Mouse (Mus musculus) cerebellum, adult 2 months (tissue): ENCODE measurements around the gene Exoc3l2.

Source experiments
- CTCF ChIP-seq: fragments of 200-500 bp; IDR thresholded peaks from 2 replicates; pipeline ENCODE4 v1.5.1; 2011; ENCODE audit warnings: low read depth, mild to moderate bottlenecking, control low read depth, low read length, moderate library complexity, borderline replicate concordance; ENCODE audit not compliant: insufficient read depth
- POLR2A ChIP-seq: fragments of 200-500 bp; IDR thresholded peaks from 2 replicates; pipeline ENCODE4 v1.6.1; 2011; ENCODE audit warnings: low read length, control low read depth, borderline replicate concordance; ENCODE audit not compliant: insufficient read depth

DNA sequence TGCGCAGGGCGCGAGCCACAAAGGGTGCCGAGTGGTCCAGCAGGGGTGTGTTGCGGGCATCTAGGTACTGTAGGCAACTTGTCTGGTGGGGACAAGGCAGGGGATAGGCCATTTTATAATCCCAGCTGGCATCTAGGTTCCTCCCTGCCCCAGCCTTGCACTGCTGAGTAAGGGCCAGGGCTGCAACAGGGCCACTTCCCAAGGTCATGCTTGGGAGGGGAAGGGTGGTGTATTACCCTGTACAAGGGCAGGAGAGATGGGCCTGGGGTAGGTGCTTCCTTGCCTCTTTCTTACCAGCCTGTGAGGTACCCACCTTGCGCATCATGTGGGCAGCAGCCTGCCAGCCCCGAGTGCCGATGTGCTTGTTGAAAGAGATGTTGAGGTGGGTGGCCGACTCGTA lies 71.5 kb downstream of the Exoc3l2 start:
- TF ChIP-seq CTCF (no peak), POLR2A (no peak)
